Mouse (Mus musculus): ENCODE measurements around the gene Ypel5. TPM values are rescaled to one million over a fixed set of nuclear protein-coding genes. Genes with fewer than 3 reads are reported as not detected.

Ypel5 gene
- total and polyA plus RNA-seq, 2 experiments from 2014 or later, result 60.3 to 120 TPM

- Histone ChIP-seq H3K4me1 (ENCODE audit: insufficient read depth, low read length) (peaks cover 5% of the 10 kb centered on the region; the same call in 1 of the 2 replicates), H3K9ac (replicated peaks; ENCODE audit: low read length, poor library complexity, severe bottlenecking) (peak overlapping the region; percentile 99), H3K4me2 (ENCODE audit: low read depth, low read length, poor library complexity, severe bottlenecking) (peak overlapping the region; percentile 55), H3K9me3 (ENCODE audit: low read length) (no peaks in the 10 kb centered on the region), H3K27ac (ENCODE audit: low read depth, low read length) (peak overlapping the region; percentile 100; the same call in 1 of the 2 replicates), H3K36me3 (ENCODE audit: insufficient read depth, low read length) (no peaks in the 10 kb centered on the region), H3K4me3 (ENCODE audit: low read depth, low read length) (peak overlapping the region; percentile 90), H3K27me3 (ENCODE audit: insufficient read depth, low read length) (no peaks in the 10 kb centered on the region)
- peak; percentile 39 for TF ChIP-seq CTCF (IDR thresholded peaks at IDR 0.05)
- DNase-seq (ENCODE audit: low spot score), result no peak
- WGBS, result 19% methylated on average over 8 of the region's 8 CpGs
- ATAC-seq (ENCODE audit: low FRiP score), result no peak
These were observed 1.7 kb downstream of the Ypel5 start for GRCm38 (mm10) chr17:72837824-72838474.

- ATAC-seq (ENCODE audit: low FRiP score) (no peak), DNase-seq (ENCODE audit: low spot score) (no peak)
- H3K27ac ChIP-seq (ENCODE audit: low read depth, low read length), result no peak overlapping the region
- TF ChIP-seq CTCF (IDR thresholded peaks at IDR 0.05), result no peak
- no peaks in the 10 kb centered on the region for H3K36me3 ChIP-seq (ENCODE audit: insufficient read depth, low read length)
- H3K9ac ChIP-seq (replicated peaks; ENCODE audit: low read length, poor library complexity, severe bottlenecking), result no peak overlapping the region
- H3K4me2 ChIP-seq (ENCODE audit: low read depth, low read length, poor library complexity, severe bottlenecking), result no peak overlapping the region
- H3K4me3 ChIP-seq (ENCODE audit: low read depth, low read length), result no peak overlapping the region
- H3K4me1 ChIP-seq (ENCODE audit: insufficient read depth, low read length), result peaks cover 5% of the 10 kb centered on the region; the same call in 1 of the 2 replicates
- WGBS, result 84% methylated on average over 2 of the region's 2 CpGs
- no peaks in the 10 kb centered on the region for H3K27me3 ChIP-seq (ENCODE audit: insufficient read depth, low read length)
- no peaks in the 10 kb centered on the region for H3K9me3 ChIP-seq (ENCODE audit: low read length)
These were observed 2.7 kb downstream of the Ypel5 start for GRCm38 (mm10) chr17:72839000-72839399.

- no peak overlapping the region for H3K4me2 ChIP-seq (ENCODE audit: low read depth, low read length, poor library complexity, severe bottlenecking)
- ATAC-seq (ENCODE audit: low FRiP score), result no peak
- H3K27me3 ChIP-seq (ENCODE audit: insufficient read depth, low read length), result no peaks in the 10 kb centered on the region
- H3K9ac ChIP-seq (replicated peaks; ENCODE audit: low read length, poor library complexity, severe bottlenecking), result no peak overlapping the region
- H3K4me1 ChIP-seq (ENCODE audit: insufficient read depth, low read length), result no peaks in the 10 kb centered on the region
- H3K9me3 ChIP-seq (ENCODE audit: low read length), result no peaks in the 10 kb centered on the region
- 96% methylated on average over 6 of the region's 6 CpGs for WGBS
- no peak overlapping the region for H3K27ac ChIP-seq (ENCODE audit: low read depth, low read length)
- no peak for TF ChIP-seq CTCF (IDR thresholded peaks at IDR 0.05)
- no peak for DNase-seq (ENCODE audit: low spot score)
- H3K36me3 ChIP-seq (ENCODE audit: insufficient read depth, low read length), result peaks cover 12% of the 10 kb centered on the region; the same call in 1 of the 2 replicates
- no peak overlapping the region for H3K4me3 ChIP-seq (ENCODE audit: low read depth, low read length)
These were observed 8.1 kb downstream of the Ypel5 start for GRCm38 (mm10) chr17:72844393-72844792.

GRCm38 (mm10) chr17:72844949-72845490 is 8.8 kb downstream of the Ypel5 start:
- no peak overlapping the region for H3K4me2 ChIP-seq (ENCODE audit: low read depth, low read length, poor library complexity, severe bottlenecking)
- H3K27me3 ChIP-seq (ENCODE audit: insufficient read depth, low read length), result no peaks in the 10 kb centered on the region
- no peaks in the 10 kb centered on the region for H3K9me3 ChIP-seq (ENCODE audit: low read length)
- H3K27ac ChIP-seq (ENCODE audit: low read depth, low read length), result no peak overlapping the region
- no peak for ATAC-seq (ENCODE audit: low FRiP score)
- H3K4me1 ChIP-seq (ENCODE audit: insufficient read depth, low read length), result no peaks in the 10 kb centered on the region
- peaks cover 12% of the 10 kb centered on the region; the same call in 1 of the 2 replicates for H3K36me3 ChIP-seq (ENCODE audit: insufficient read depth, low read length)
- H3K4me3 ChIP-seq (ENCODE audit: low read depth, low read length), result no peak overlapping the region
- no peak for DNase-seq (ENCODE audit: low spot score)
- WGBS, result 90% methylated on average over 7 of the region's 7 CpGs
- TF ChIP-seq CTCF (IDR thresholded peaks at IDR 0.05), result no peak
- H3K9ac ChIP-seq (replicated peaks; ENCODE audit: low read length, poor library complexity, severe bottlenecking), result no peak overlapping the region

GRCm38 (mm10) chr17:72845521-72845920 is 9.3 kb downstream of the Ypel5 start:
- ATAC-seq (ENCODE audit: low FRiP score), result no peak
- no peak for TF ChIP-seq CTCF (IDR thresholded peaks at IDR 0.05)
- no peaks in the 10 kb centered on the region for H3K4me1 ChIP-seq (ENCODE audit: insufficient read depth, low read length)
- DNase-seq (ENCODE audit: low spot score), result no peak
- H3K27ac ChIP-seq (ENCODE audit: low read depth, low read length), result no peak overlapping the region
- no peaks in the 10 kb centered on the region for H3K27me3 ChIP-seq (ENCODE audit: insufficient read depth, low read length)
- H3K36me3 ChIP-seq (ENCODE audit: insufficient read depth, low read length), result peaks cover 12% of the 10 kb centered on the region; the same call in 1 of the 2 replicates
- no peak overlapping the region for H3K4me2 ChIP-seq (ENCODE audit: low read depth, low read length, poor library complexity, severe bottlenecking)
- H3K9me3 ChIP-seq (ENCODE audit: low read length), result no peaks in the 10 kb centered on the region
- no peak overlapping the region for H3K4me3 ChIP-seq (ENCODE audit: low read depth, low read length)
- no peak overlapping the region for H3K9ac ChIP-seq (replicated peaks; ENCODE audit: low read length, poor library complexity, severe bottlenecking)

GRCm38 (mm10) chr17:72855298-72855697 is 19.0 kb downstream of the Ypel5 start:
- Histone ChIP-seq H3K4me1 (ENCODE audit: insufficient read depth, low read length) (no peaks in the 10 kb centered on the region), H3K27me3 (ENCODE audit: insufficient read depth, low read length) (no peaks in the 10 kb centered on the region), H3K36me3 (ENCODE audit: insufficient read depth, low read length) (no peaks in the 10 kb centered on the region), H3K9me3 (ENCODE audit: low read length) (no peaks in the 10 kb centered on the region), H3K9ac (replicated peaks; ENCODE audit: low read length, poor library complexity, severe bottlenecking) (no peak overlapping the region), H3K27ac (ENCODE audit: low read depth, low read length) (no peak overlapping the region), H3K4me2 (ENCODE audit: low read depth, low read length, poor library complexity, severe bottlenecking) (no peak overlapping the region), H3K4me3 (ENCODE audit: low read depth, low read length) (no peak overlapping the region)
- WGBS, result 71% methylated on average over 1 of the region's 1 CpGs
- ATAC-seq (ENCODE audit: low FRiP score) (no peak), DNase-seq (ENCODE audit: low spot score) (no peak)
- peak; percentile 34; the same call in 1 of the 2 replicates for TF ChIP-seq CTCF (IDR thresholded peaks at IDR 0.05)

All from midbrain, postnatal 0 days (tissue).